Mouse (Mus musculus): ENCODE results near the gene Glp2r.

Gene Glp2r

GRCm38 (mm10) chr11:67771053-67771452 is at the start of gene Glp2r:
Gene Glp2r, minus strand, starts transcription at chr11:67771153.
- no peak for DNase-seq

GRCm38 (mm10) chr11:67820221-67820620 is 49.3 kb upstream of the Glp2r start:
- DNase-seq: no peak

- DNase-seq: peak; percentile 4
Measured at GRCm38 (mm10) chr11:67819604-67820003, 48.7 kb upstream of the Glp2r start.

GRCm38 (mm10) chr11:67811535-67811934 is 40.6 kb upstream of the Glp2r start:
- no peak for DNase-seq

- DNase-seq: no peak
Measured at GRCm38 (mm10) chr11:67808051-67808450, 37.1 kb upstream of the Glp2r start.

GRCm38 (mm10) chr11:67806832-67807597 is 36.1 kb upstream of the Glp2r start:
- DNase-seq: no peak

GRCm38 (mm10) chr11:67805538-67805937 is 34.6 kb upstream of the Glp2r start:
- no peak for DNase-seq

- no peak for DNase-seq
Measured at GRCm38 (mm10) chr11:67801169-67801568, 30.2 kb upstream of the Glp2r start.

GRCm38 (mm10) chr11:67800130-67800723 is 29.3 kb upstream of the Glp2r start:
- DNase-seq: no peak

GRCm38 (mm10) chr11:67797931-67798330 is 27.0 kb upstream of the Glp2r start, which contains the start of gene Dhrs7c:
Gene Dhrs7c, plus strand, starts transcription at chr11:67798187.
- DNase-seq: no peak

GRCm38 (mm10) chr11:67790182-67790581 is 19.2 kb upstream of the Glp2r start:
- DNase-seq: no peak

- no peak for DNase-seq
Measured at GRCm38 (mm10) chr11:67774379-67774778, 3.4 kb upstream of the Glp2r start, which contains the start of gene Gsg1l2. Gene Gsg1l2, plus strand, starts transcription at chr11:67774608.

GRCm38 (mm10) chr11:67772577-67772976 is 1.6 kb upstream of the Glp2r start:
- peak; percentile 32 for DNase-seq

GRCm38 (mm10) chr11:67771691-67772090 is 738 bp upstream of the Glp2r start:
- no peak for DNase-seq

- DNase-seq: no peak
Measured at GRCm38 (mm10) chr11:67757373-67758167, 13.4 kb downstream of the Glp2r start.

GRCm38 (mm10) chr11:67756287-67756686 is 14.7 kb downstream of the Glp2r start:
- DNase-seq: no peak

- DNase-seq: no peak
Measured at GRCm38 (mm10) chr11:67741569-67741968, 29.4 kb downstream of the Glp2r start.

- no peak for DNase-seq
Measured at GRCm38 (mm10) chr11:67738846-67739490, 32.0 kb downstream of the Glp2r start.

GRCm38 (mm10) chr11:67738345-67738744 is 32.6 kb downstream of the Glp2r start:
- DNase-seq: no peak

- DNase-seq: no peak
Measured at GRCm38 (mm10) chr11:67734597-67734996, 36.4 kb downstream of the Glp2r start.

- no peak for DNase-seq
Measured at GRCm38 (mm10) chr11:67733726-67734125, 37.2 kb downstream of the Glp2r start.

- DNase-seq: no peak
Measured at GRCm38 (mm10) chr11:67731056-67731455, 39.9 kb downstream of the Glp2r start.

- DNase-seq: no peak
Measured at GRCm38 (mm10) chr11:67728726-67729125, 42.2 kb downstream of the Glp2r start.

Data from cerebellum, adult 8-10 months (tissue).